ENCODE assay signal across 19 mouse cellular contexts in the genomic region with DNA sequence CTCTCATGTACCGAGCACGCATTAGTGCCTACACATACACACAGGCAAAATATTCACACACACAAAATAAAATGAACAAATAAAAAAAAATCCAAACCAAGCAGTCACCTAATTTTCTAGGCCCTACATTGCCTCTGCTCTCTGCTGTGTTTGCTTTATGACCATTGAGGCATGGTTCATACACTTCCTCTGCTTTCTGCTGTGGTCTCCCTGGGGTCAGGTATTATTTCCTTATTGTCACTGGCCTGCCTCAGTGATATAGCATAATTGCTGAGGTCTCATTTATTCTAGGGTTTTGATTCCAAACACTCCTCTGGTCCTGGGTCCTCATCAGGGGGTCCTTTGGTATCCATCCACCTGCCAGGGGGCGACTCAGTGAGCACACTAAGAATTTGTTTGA. TPM values are rescaled to one million over a fixed set of nuclear protein-coding genes. Genes with fewer than 3 reads are reported as not detected.
"Had no signal": no experiment of that assay in that cellular context is flagged by ENCODE, and none has a peak within 500 bp of the region (broad histone marks: within the 10 kb centered on the region; RNA-seq: fewer than 3 reads in every experiment).

No protein-coding gene starts in this region.

- H3K27me3 ChIP-seq: stomach, embryonic 15.5 days had no signal

- H3K4me3 ChIP-seq: neural tube, embryonic 12.5 days; neural tube, embryonic 13.5 days; neural tube, embryonic 15.5 days; stomach, embryonic 15.5 days had no signal

- DNase-seq: retina, postnatal 1 day; right cerebral cortex, adult 18-20 months; right cerebral cortex, postnatal 14 days; right cerebral cortex, postnatal 25 days; right cerebral cortex, postnatal 4 days; spleen, adult 18-20 months; thymus, adult 18-20 months; thymus, adult 2 months; thymus, postnatal 14 days; thymus, postnatal 25 days; thymus, postnatal 36 days; thymus, postnatal 4 days had no signal

- H3K36me3 ChIP-seq: neural tube, embryonic 12.5 days; neural tube, embryonic 13.5 days; neural tube, embryonic 15.5 days; stomach, embryonic 15.5 days had no signal

RNA-seq across cellular contexts. Expression of a gene that starts 39.2 kb away (rescaled TPM):
- polyA plus RNA-seq: neural tube, embryonic 11.5 days; neural tube, embryonic 14.5 days; spleen, adult 2 months had no signal
